In the genomic region with DNA sequence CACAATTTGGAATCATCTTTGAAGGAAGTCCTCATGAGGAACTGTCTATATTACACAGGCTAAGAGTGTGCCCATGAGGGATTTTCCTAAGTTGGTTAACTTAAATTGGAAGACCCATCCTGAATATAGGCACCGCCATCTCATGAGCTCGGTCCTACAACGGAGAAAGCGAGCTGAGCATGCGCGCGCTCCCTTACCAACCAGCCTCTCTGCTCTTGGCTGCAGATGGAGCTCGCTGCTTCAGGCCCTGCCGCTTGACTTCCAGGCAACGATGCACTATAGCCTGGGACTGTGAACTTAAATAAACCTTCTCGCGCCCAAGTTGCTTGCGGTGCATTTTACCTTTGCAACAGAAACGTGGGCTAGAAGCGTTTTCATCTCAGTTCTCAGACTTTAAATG, we compare ENCODE assay signal across 24 mouse cellular contexts.
"Had no signal": no experiment of that assay in that cellular context is flagged by ENCODE, and none has a peak within 500 bp of the region (broad histone marks: within the 10 kb centered on the region; RNA-seq: fewer than 3 reads in every experiment).

No protein-coding gene starts in this region.

- H3K27me3 ChIP-seq: heart, embryonic 12.5 days; hindbrain, embryonic 13.5 days; hindbrain, embryonic 15.5 days; limb, embryonic 12.5 days; liver, embryonic 13.5 days had no signal

- H3K9me3 ChIP-seq: heart, embryonic 10.5 days; heart, embryonic 12.5 days; hindbrain, embryonic 13.5 days; hindbrain, embryonic 15.5 days; limb, embryonic 10.5 days; limb, embryonic 12.5 days; liver, embryonic 13.5 days had no signal

- ATAC-seq: hindbrain, postnatal 0 days; intestine, embryonic 16.5 days had no signal

- H3K36me3 ChIP-seq: heart, embryonic 10.5 days; heart, embryonic 12.5 days; hindbrain, embryonic 13.5 days; hindbrain, embryonic 15.5 days; limb, embryonic 10.5 days; limb, embryonic 12.5 days; liver, embryonic 13.5 days had no signal

- DNase-seq: gastrocnemius, adult 2 months; gastrocnemius, postnatal 10 days; gastrocnemius, postnatal 25 days; heart, adult 18-20 months; heart, postnatal 10 days; heart, postnatal 36 days; kidney, adult 11 months; kidney, adult 2 months; kidney, adult 9 months; kidney, postnatal 10 days; kidney, postnatal 25 days; kidney, postnatal 4 days; liver; liver, embryonic 13.5 days had no signal

- H3K27ac ChIP-seq: hindbrain, embryonic 13.5 days; hindbrain, embryonic 15.5 days; hindbrain, postnatal 0 days; layer of hippocampus, adult 2 months; left cerebral cortex, adult 2 months; limb, embryonic 10.5 days; limb, embryonic 12.5 days; liver, embryonic 13.5 days had no signal

- H3K9ac ChIP-seq: heart, embryonic 12.5 days; hindbrain, embryonic 13.5 days; hindbrain, embryonic 15.5 days; limb, embryonic 12.5 days; liver, embryonic 13.5 days had no signal

- H3K4me1 ChIP-seq: limb, embryonic 10.5 days had no signal

- H3K4me3 ChIP-seq: gastrocnemius, adult 2 months; heart, embryonic 10.5 days; heart, embryonic 12.5 days; hindbrain, embryonic 13.5 days; hindbrain, embryonic 15.5 days; layer of hippocampus, adult 2 months; left cerebral cortex, adult 2 months; limb, embryonic 10.5 days; limb, embryonic 12.5 days; liver, embryonic 13.5 days had no signal
